Mouse (Mus musculus) embryo, embryonic 11.5 days (tissue): ENCODE results near the gene Ctnna3.
"Not testable (repeated sequence)": the region's sequence is repeated elsewhere in the genome, so short reads cannot be mapped to it uniquely, and the experiment has no call there.

ENCODE experiments used
- DNase-seq: peaks from one replicate; pipeline ENCODE4 v3.0.0-alpha.2; 2012; ENCODE audit warnings: low read depth, low spot score

Ctnna3 gene

GRCm38 (mm10) chr10:63423591-63424474 lies 6.1 kb upstream of the Ctnna3 start:
- DNase-seq: no peak

DNA sequence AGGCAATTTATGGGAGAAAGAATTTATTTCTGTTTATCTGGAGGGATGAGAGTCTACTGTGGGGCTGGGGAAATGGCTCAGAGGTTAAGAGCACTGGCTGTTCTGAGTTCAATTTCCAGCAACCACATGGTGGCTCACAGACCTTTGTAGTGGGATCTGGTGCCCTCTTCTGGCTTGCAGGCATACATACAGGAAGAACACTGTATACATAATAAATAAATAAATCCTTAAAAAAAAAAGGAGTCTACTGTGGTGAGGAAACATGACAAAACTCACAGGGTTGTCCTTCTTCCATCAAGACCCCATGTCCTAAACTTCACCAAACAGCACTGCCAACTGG lies 5.5 kb upstream of the Ctnna3 start:
- DNase-seq: no peak

DNA sequence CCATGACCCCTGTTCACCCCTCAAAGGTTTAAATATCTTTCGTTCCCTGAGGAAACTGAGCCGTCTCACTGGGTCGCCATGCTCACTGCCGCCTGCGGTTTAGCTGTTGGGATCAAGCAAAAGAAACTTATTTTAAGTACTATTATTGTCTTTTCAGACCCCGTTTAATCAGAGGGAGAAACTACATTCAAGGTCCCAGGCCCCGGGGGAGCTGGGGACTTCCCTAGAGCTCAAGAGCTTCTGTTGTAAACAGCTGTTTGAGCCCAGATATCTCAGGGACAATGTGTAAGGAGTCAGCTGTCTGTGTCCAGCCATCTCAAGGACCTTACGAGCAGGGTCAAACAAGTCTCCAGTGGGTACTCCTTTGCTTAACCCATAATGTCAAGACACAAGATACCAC lies 2.8 kb upstream of the Ctnna3 start:
- DNase-seq: no peak

GRCm38 (mm10) chr10:63428243-63429022 lies 1.5 kb upstream of the Ctnna3 start:
- no peak for DNase-seq

GRCm38 (mm10) chr10:63429023-63429340 lies 916 bp upstream of the Ctnna3 start:
- DNase-seq: no peak

GRCm38 (mm10) chr10:63429380-63429779 lies 518 bp upstream of the Ctnna3 start:
- peak; percentile 98 for DNase-seq

- DNase-seq: no peak
Observed at GRCm38 (mm10) chr10:63431221-63431736, 1.4 kb downstream of the Ctnna3 start.

GRCm38 (mm10) chr10:63432099-63432498 lies 2.2 kb downstream of the Ctnna3 start:
- no peak for DNase-seq

- no peak for DNase-seq
Observed at GRCm38 (mm10) chr10:63432887-63433286, 3.0 kb downstream of the Ctnna3 start.

DNA sequence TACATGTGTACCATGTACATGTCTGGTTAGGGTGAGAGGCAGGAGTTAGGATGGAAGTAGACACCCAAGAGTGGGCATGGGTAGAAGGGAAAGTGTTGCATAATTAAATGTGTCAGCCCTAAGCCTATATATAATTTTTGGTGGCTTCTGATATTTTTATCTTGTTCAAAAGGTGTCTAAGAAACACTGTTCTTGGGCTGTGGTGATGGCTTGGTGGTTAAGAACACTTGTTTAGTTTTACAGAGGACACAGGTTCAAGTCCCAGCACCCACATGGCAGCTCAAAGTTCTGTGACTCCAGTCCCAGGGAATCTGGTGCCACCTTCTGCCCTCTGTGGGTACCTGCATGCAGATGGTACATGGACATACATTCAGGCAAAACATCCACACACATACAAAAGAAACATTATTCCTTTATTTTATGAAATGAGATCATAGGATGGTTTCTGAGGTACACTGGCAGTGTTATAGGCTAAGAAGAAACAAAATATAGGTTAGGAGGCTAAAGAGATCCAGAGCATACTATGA lies 8.9 kb downstream of the Ctnna3 start:
- DNase-seq: no peak

DNA sequence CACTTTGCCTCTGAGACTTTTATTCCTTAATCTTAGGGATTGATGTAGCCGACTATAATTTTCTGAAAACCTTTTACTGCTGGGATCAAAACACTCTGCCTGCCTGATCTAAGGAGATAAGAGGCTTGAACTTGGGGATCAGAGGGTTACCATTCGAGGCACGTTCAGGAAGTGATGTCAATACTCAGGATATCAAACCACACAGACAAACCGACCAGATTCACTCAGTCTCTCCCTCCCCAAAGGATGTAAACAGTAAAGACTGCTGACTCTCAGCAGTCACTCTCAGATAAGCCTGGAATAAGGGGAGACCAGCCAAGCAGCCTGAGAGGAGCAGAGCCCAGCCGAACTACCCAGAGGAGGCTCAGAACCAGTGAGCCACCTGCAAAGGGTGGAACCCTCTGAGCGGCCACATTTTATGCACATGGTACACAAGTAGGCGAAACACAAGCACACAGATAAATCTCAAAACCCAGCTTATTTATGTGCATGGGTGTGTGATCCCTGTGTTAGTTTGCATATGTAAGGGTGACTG lies 9.9 kb downstream of the Ctnna3 start:
- DNase-seq: no peak

DNA sequence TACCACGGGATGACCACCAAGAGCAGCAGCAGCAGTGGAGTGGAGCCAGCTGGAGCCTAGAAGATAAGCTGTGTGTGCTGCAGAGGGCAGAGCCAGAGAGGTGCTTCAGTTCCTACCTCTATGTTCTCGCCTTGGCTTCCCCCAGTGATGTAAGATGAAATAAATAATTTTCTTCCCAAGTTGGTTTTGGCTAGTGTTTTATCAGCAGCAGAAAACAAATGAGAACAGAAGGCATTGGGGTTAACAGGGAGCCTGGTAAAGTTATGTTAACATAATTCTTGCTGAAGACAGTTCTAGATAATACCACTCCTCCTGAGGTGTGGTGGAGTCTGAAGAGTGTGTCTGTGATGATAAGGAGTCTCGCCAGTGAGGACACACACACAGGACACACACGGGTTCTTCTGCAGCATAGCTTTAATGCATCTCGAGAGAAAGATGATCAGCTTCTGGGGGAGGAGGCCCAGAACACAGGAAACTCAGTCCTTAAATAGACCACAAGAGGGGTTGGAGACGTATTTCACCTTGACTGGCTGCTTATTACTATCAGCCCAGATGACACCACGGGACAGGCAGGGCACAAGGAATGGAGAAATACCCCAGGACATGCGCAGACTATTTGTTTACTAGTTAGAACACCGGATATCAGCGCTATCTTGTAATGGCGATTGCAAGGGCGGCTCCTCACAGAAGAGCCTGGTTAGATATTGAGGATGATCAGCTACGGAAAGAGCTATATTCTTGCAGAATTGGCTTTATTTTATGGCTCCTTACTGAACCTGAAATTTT lies 14.9 kb downstream of the Ctnna3 start:
- not testable (repeated sequence) for DNase-seq

GRCm38 (mm10) chr10:63453926-63454325 lies 24.0 kb downstream of the Ctnna3 start:
- DNase-seq: no peak

GRCm38 (mm10) chr10:63455110-63455878 lies 25.4 kb downstream of the Ctnna3 start:
- no peak for DNase-seq

GRCm38 (mm10) chr10:63457292-63458128 lies 27.6 kb downstream of the Ctnna3 start:
- no peak for DNase-seq

GRCm38 (mm10) chr10:63460935-63461334 lies 31.0 kb downstream of the Ctnna3 start:
- DNase-seq: no peak

GRCm38 (mm10) chr10:63472473-63472872 lies 42.6 kb downstream of the Ctnna3 start:
- DNase-seq: no peak

- no peak for DNase-seq
Observed at GRCm38 (mm10) chr10:63476167-63476647, 46.3 kb downstream of the Ctnna3 start.

- DNase-seq: no peak
Observed at GRCm38 (mm10) chr10:63478946-63479345, 49.0 kb downstream of the Ctnna3 start.

GRCm38 (mm10) chr10:63480066-63480465 lies 50.2 kb downstream of the Ctnna3 start:
- no peak for DNase-seq
